Mouse (Mus musculus): Measurements from ENCODE around the gene Gm5930. TPM values are rescaled to one million over a fixed set of nuclear protein-coding genes. Genes with fewer than 3 reads are reported as not detected.

Gene Gm5930
- not detected for total RNA-seq (2023)

GRCm38 (mm10) chr14:44338484-44338883 is at the start of gene Gm5930:
Gene Gm5930 (minus strand): TSS chr14:44338584.

DNA sequence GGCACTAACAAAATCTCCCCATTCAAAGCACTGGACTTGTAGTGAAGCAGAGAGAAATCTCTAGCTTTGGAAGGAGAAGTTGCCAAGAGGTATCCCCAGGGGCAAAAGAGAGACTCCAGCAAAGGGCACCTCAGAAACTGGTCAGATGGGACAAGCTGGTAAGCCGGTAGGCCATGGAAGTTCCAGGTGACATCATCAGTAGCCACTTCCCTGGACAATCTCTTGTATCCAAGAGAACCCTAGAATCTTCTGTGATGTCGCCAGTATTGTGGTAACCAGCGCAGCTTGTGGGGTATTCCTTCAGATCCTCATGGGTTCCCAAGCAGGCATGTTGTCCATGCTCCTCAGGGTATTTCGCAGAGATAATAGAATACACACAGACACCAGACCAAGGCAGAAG is 26.7 kb upstream of the Gm5930 start, which contains the start of gene Gm8229:
Gene Gm8229, plus strand, starts transcription at position 301 of the 400 bp plus-strand sequence.

GRCm38 (mm10) chr14:44285280-44285679 is 53.1 kb downstream of the Gm5930 start, which contains the start of gene Gm8220:
Gene Gm8220 (plus strand): TSS chr14:44285580.

Other genes starting within 250 kb of the Gm5930 start
- gene Ear2, start 235.9 kb downstream of the Gm5930 start, total RNA-seq (2023), result not detected
- gene Gm3327, start 214.7 kb downstream of the Gm5930 start, total RNA-seq (2023), result not detected
- gene Gm8212, start 140.9 kb downstream of the Gm5930 start, total RNA-seq (2023), result not detected
- not detected for gene 4930503E14Rik, start 125.3 kb downstream of the Gm5930 start, total RNA-seq (2023)
- gene Gm8220, start 53.0 kb downstream of the Gm5930 start, total RNA-seq (2023), result not detected
- gene Gm8229, start 26.8 kb upstream of the Gm5930 start, total RNA-seq (2023), result not detected
- gene Gm3371, start 72.1 kb upstream of the Gm5930 start, total RNA-seq (2023), result not detected
- not detected for gene Gm8232, start 95.1 kb upstream of the Gm5930 start, total RNA-seq (2023)
- not detected for gene BC061237, start 153.9 kb upstream of the Gm5930 start, total RNA-seq (2023)
- not detected for gene Gm17093, start 179.7 kb upstream of the Gm5930 start, total RNA-seq (2023)
- gene Gm8247, start 244.6 kb upstream of the Gm5930 start, total RNA-seq (2023), result not detected